20 mouse cellular contexts compared by ENCODE assay signal in the genomic region with DNA sequence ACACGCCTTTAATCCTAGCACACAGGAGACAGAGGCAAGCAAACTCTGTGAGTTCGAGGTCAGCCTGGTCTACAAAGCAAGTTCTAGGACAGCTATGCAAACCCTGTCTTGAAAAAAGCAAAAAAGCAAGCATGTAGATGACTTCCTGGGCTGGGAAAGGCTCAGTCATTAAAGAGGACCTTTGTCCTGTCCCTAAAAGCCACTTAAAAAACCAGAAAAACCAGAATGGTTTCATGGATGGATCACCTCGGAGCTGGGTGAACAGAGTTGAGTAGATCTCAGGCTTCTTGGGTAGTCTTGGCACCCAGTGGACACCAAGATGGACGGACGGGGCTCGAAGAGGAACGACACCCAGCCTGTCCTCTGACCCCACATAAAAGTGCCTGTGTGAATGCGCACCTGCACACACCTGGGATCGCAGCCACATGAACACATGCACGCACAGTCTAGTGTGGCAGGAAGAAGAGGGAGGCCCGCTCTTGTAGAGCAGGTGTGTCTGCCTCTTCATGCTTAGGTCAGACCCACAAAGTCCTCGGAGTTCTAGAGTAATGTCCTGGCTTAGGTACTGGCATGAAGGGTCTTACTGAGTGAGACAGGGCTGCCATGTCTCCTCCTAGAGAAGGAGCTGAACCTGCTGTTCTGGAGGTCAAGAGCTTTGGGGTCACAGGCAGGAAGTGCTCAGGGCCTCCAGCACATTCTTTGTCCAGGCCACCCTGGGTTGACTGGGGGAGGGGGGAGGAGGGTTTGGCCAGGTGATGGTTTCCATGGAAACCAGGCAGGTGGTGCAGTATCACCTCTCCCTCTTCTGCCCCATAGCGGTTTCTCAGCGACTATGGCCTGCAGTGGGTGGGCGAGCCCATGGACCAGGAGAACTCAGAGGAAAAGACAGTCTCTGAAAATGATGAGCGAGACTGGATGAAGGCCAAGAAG. TPM values are rescaled to one million over a fixed set of nuclear protein-coding genes. Genes with fewer than 3 reads are reported as not detected.
DNase-seq lines count a peak whose midpoint lies in the region; ATAC-seq and TF ChIP-seq lines count a peak whose summit lies in the region.
"Had no signal": no experiment of that assay in that cellular context is flagged by ENCODE, and none has a peak within 500 bp of the region (broad histone marks: within the 10 kb centered on the region; RNA-seq: fewer than 3 reads in every experiment).

No protein-coding gene starts in this region.

- 83% methylated on average over 16 of the region's 16 CpGs for WGBS in heart, postnatal 0 days
- 90% methylated on average over 16 of the region's 16 CpGs for WGBS in heart, adult 2 months
- WGBS in lung, embryonic 16.5 days = 60% methylated on average over 16 of the region's 16 CpGs
- WGBS in midbrain, embryonic 10.5 days = 90% methylated on average over 16 of the region's 16 CpGs

- no peak for ATAC-seq in heart, postnatal 0 days (ENCODE audit: insufficient read depth, low read depth)
- peak; percentile 35 for ATAC-seq in lung, embryonic 16.5 days (ENCODE audit: low read depth)
- ATAC-seq: activated CD4-positive, CD25-positive, alpha-beta regulatory T cell, adult 4 months; forebrain, embryonic 16.5 days had no signal

- H3K79me2 ChIP-seq in heart, adult 2 months (replicated peaks; ENCODE audit: control insufficient read depth, insufficient read depth, low read length) = no peaks in the 10 kb centered on the region

- H3K4me1 ChIP-seq in heart, postnatal 0 days (ENCODE audit: control insufficient read depth, insufficient read depth) = 0 out of 2 replicates have a peak, but pooled peaks cover 2% of the 10 kb centered on the region
- H3K4me1 ChIP-seq in heart, adult 2 months (ENCODE audit: control insufficient read depth, insufficient read depth, low read length) = no peaks in the 10 kb centered on the region
- H3K4me1 ChIP-seq in lung, embryonic 16.5 days (replicated peaks; ENCODE audit: control insufficient read depth, insufficient read depth, low read length) = no peaks in the 10 kb centered on the region
- peaks cover 44% of the 10 kb centered on the region for H3K4me1 ChIP-seq in midbrain, embryonic 10.5 days

- H3K9me3 ChIP-seq in heart, postnatal 0 days (replicated peaks; ENCODE audit: control insufficient read depth, low read length) = no peaks in the 10 kb centered on the region
- no peaks in the 10 kb centered on the region for H3K9me3 ChIP-seq in lung, embryonic 16.5 days (ENCODE audit: control insufficient read depth, low read length)
- H3K9me3 ChIP-seq in midbrain, embryonic 10.5 days (replicated peaks) = no peaks in the 10 kb centered on the region
- H3K9me3 ChIP-seq: kidney, embryonic 15.5 days; limb, embryonic 12.5 days; midbrain, embryonic 12.5 days had no signal

- H3K4me3 ChIP-seq in heart, postnatal 0 days (ENCODE audit: low read depth, low read length) = no peak overlapping the region
- H3K4me3 ChIP-seq in heart, adult 2 months = no peak overlapping the region
- no peak overlapping the region for H3K4me3 ChIP-seq in lung, embryonic 16.5 days (ENCODE audit: low read length)
- H3K4me3 ChIP-seq in midbrain, embryonic 10.5 days = no peak overlapping the region
- H3K4me3 ChIP-seq: kidney, embryonic 15.5 days; left cerebral cortex, adult 2 months; limb, embryonic 12.5 days; midbrain, embryonic 12.5 days; myocyte had no signal

- DNase-seq in heart, postnatal 0 days (ENCODE audit: low spot score) = no peak
- no peak for DNase-seq in heart, adult 2 months
- DNase-seq in lung, postnatal 36 days = no peak
- peak; percentile 52 for DNase-seq in induced T-regulatory cell, adult 2 months (ENCODE audit: low read depth)
- peak; percentile 69 for DNase-seq in thymus, postnatal 14 days
- DNase-seq in gastrocnemius, postnatal 10 days = no peak
- DNase-seq in midbrain, embryonic 10.5 days (ENCODE audit: low spot score) = no peak
- DNase-seq: adrenal gland, postnatal 25 days; cerebellum, postnatal 10 days; gastrocnemius, postnatal 36 days; lung, adult 2 months had no signal

- intact Hi-C loops in heart, adult 2 months (cut with DNase I) = no loop called here

- no peak overlapping the region for H3K4me2 ChIP-seq in heart, postnatal 0 days (ENCODE audit: low read depth, low read length)
- H3K4me2 ChIP-seq in lung, embryonic 16.5 days (ENCODE audit: low read depth, low read length) = no peak overlapping the region
- H3K4me2 ChIP-seq: hindbrain, embryonic 14.5 days; kidney, embryonic 15.5 days; limb, embryonic 12.5 days; midbrain, embryonic 12.5 days had no signal

- no peak for TF ChIP-seq POLR2A in heart, adult 2 months (IDR thresholded peaks at IDR 0.05; ENCODE audit: insufficient read depth, low read depth, low read length)

- TF ChIP-seq EP300 in heart, postnatal 0 days (IDR thresholded peaks at IDR 0.05; ENCODE audit: low read depth) = no peak
- no peak for TF ChIP-seq EP300 in heart, adult 2 months (IDR thresholded peaks at IDR 0.05; ENCODE audit: insufficient read depth, low read depth, low read length)

- no peaks in the 10 kb centered on the region for H3K27me3 ChIP-seq in heart, postnatal 0 days (ENCODE audit: control insufficient read depth, insufficient read depth, low read length)
- no peaks in the 10 kb centered on the region for H3K27me3 ChIP-seq in heart, adult 2 months (ENCODE audit: control insufficient read depth, insufficient read depth, low read length)
- no peaks in the 10 kb centered on the region for H3K27me3 ChIP-seq in lung, embryonic 16.5 days (ENCODE audit: control insufficient read depth, insufficient read depth, low read depth, low read length)
- no peaks in the 10 kb centered on the region for H3K27me3 ChIP-seq in midbrain, embryonic 10.5 days (ENCODE audit: low read depth, poor library complexity, severe bottlenecking)
- H3K27me3 ChIP-seq: kidney, embryonic 15.5 days; limb, embryonic 12.5 days; midbrain, embryonic 12.5 days had no signal

- peak overlapping the region; percentile 60; the same call in 1 of the 2 replicates for H3K27ac ChIP-seq in heart, postnatal 0 days (ENCODE audit: low read depth)
- no peak overlapping the region for H3K27ac ChIP-seq in heart, adult 2 months
- peak overlapping the region; percentile 32; the same call in 1 of the 2 replicates for H3K27ac ChIP-seq in lung, embryonic 16.5 days (ENCODE audit: low read length)
- no peak overlapping the region for H3K27ac ChIP-seq in midbrain, embryonic 10.5 days (replicated peaks)
- H3K27ac ChIP-seq: hindbrain, embryonic 14.5 days; kidney, embryonic 15.5 days; left cerebral cortex, adult 2 months; limb, embryonic 12.5 days; midbrain, embryonic 12.5 days had no signal

- H3K9ac ChIP-seq in heart, postnatal 0 days (replicated peaks; ENCODE audit: low read depth, low read length) = no peak overlapping the region
- H3K9ac ChIP-seq in heart, adult 2 months (ENCODE audit: low read depth, low read length) = no peak overlapping the region
- H3K9ac ChIP-seq in lung, embryonic 16.5 days (ENCODE audit: low read length) = no peak overlapping the region
- H3K9ac ChIP-seq: hindbrain, embryonic 14.5 days; kidney, embryonic 15.5 days; limb, embryonic 12.5 days; midbrain, embryonic 12.5 days had no signal

- H3K36me3 ChIP-seq in heart, postnatal 0 days (replicated peaks; ENCODE audit: control insufficient read depth, insufficient read depth, low read length) = no peaks in the 10 kb centered on the region
- H3K36me3 ChIP-seq in heart, adult 2 months (ENCODE audit: control insufficient read depth, insufficient read depth, low read length) = no peaks in the 10 kb centered on the region
- H3K36me3 ChIP-seq in lung, embryonic 16.5 days (ENCODE audit: control insufficient read depth, insufficient read depth, low read length) = no peaks in the 10 kb centered on the region
- no peaks in the 10 kb centered on the region for H3K36me3 ChIP-seq in midbrain, embryonic 10.5 days
- H3K36me3 ChIP-seq: kidney, embryonic 15.5 days; limb, embryonic 12.5 days; midbrain, embryonic 12.5 days had no signal

- TF ChIP-seq CTCF in heart, postnatal 0 days (IDR thresholded peaks at IDR 0.05; ENCODE audit: low read depth) = no peak
- TF ChIP-seq CTCF in heart, adult 2 months (IDR thresholded peaks at IDR 0.05) = no peak

RNA-seq across cellular contexts. Expression of gene Sh3bgrl3, which starts 13.1 kb away (rescaled TPM):
- 49.7 and 67.6 TPM in 2 replicates for total RNA-seq in heart, postnatal 0 days (2014; rRNA removed; ENCODE audit: low replicate concordance)
- 140 and 150 TPM in 2 replicates for polyA plus RNA-seq in heart, postnatal 0 days (2015; fragmentation: Nextera tagmentation; extraction: Ambion mirVana)
- total RNA-seq in heart, adult 2 months (2021) = 10 to 100 TPM; 34.3 to 45.7 TPM
- 98.9 and 139 TPM in 2 replicates for polyA plus RNA-seq in heart, adult 2 months (2012; rRNA removed)
- 466 and 467 TPM in 2 replicates for polyA plus RNA-seq in lung, embryonic 16.5 days (2015; fragmentation: Nextera tagmentation; extraction: Ambion mirVana)
- 10 to 100 TPM; 44.9 to 59.6 TPM for total RNA-seq in gastrocnemius, postnatal 10 days (2021)
- 302 and 324 TPM in 2 replicates for polyA plus RNA-seq in midbrain, embryonic 10.5 days (2016; fragmentation: Nextera tagmentation; extraction: Ambion mirVana)

RNA-seq across cellular contexts. Expression of gene Ubxn11, which starts 13.1 kb away (rescaled TPM):
- total RNA-seq in heart, postnatal 0 days (2014; rRNA removed; ENCODE audit: low replicate concordance) = not detected in 2 replicates
- polyA plus RNA-seq in heart, postnatal 0 days (2015; fragmentation: Nextera tagmentation; extraction: Ambion mirVana) = 0.97 and 1.2 TPM in 2 replicates
- 1 to 10 TPM; 1.6 to 2.1 TPM for total RNA-seq in heart, adult 2 months (2021)
- polyA plus RNA-seq in heart, adult 2 months (2012; rRNA removed) = 3.3 and 6.9 TPM in 2 replicates
- 14.9 and 16.6 TPM in 2 replicates for polyA plus RNA-seq in lung, embryonic 16.5 days (2015; fragmentation: Nextera tagmentation; extraction: Ambion mirVana)
- total RNA-seq in gastrocnemius, postnatal 10 days (2021) = 1 to 10 TPM in 1 of 2 experiments, under 1 TPM in 1; 0.73 to 1.7 TPM
- polyA plus RNA-seq in midbrain, embryonic 10.5 days (2016; fragmentation: Nextera tagmentation; extraction: Ambion mirVana) = 4.8 and 6.5 TPM in 2 replicates

RNA-seq across cellular contexts. Expression of gene Cd52, which starts 20.6 kb away (rescaled TPM):
- 10.5 TPM in 1 of 2 replicates, not detected in the other for total RNA-seq in heart, postnatal 0 days (2014; rRNA removed; ENCODE audit: low replicate concordance)
- polyA plus RNA-seq in heart, postnatal 0 days (2015; fragmentation: Nextera tagmentation; extraction: Ambion mirVana) = 9.3 and 10.5 TPM in 2 replicates
- total RNA-seq in heart, adult 2 months (2021) = 1 to 10 TPM; 4.1 to 5.8 TPM
- polyA plus RNA-seq in heart, adult 2 months (2012; rRNA removed) = 9.0 and 19.2 TPM in 2 replicates
- 23.8 and 24.7 TPM in 2 replicates for polyA plus RNA-seq in lung, embryonic 16.5 days (2015; fragmentation: Nextera tagmentation; extraction: Ambion mirVana)
- 1 to 10 TPM in 1 of 2 experiments, under 1 TPM in 1; 0.70 to 2.1 TPM for total RNA-seq in gastrocnemius, postnatal 10 days (2021)
- 5.1 TPM in 2 replicates for polyA plus RNA-seq in midbrain, embryonic 10.5 days (2016; fragmentation: Nextera tagmentation; extraction: Ambion mirVana)
- polyA plus RNA-seq: myocyte had no signal

RNA-seq across cellular contexts. Expression of gene Crybg2, which starts 54.9 kb away (rescaled TPM):
- 0.08 and 6.6 TPM in 2 replicates for total RNA-seq in heart, postnatal 0 days (2014; rRNA removed; ENCODE audit: low replicate concordance)
- 0.11 TPM in 1 of 2 replicates, not detected in the other for polyA plus RNA-seq in heart, postnatal 0 days (2015; fragmentation: Nextera tagmentation; extraction: Ambion mirVana)
- total RNA-seq in heart, adult 2 months (2021) = not detected
- polyA plus RNA-seq in heart, adult 2 months (2012; rRNA removed) = 0.49 TPM in 1 of 2 replicates, not detected in the other
- polyA plus RNA-seq in lung, embryonic 16.5 days (2015; fragmentation: Nextera tagmentation; extraction: Ambion mirVana) = 4.2 and 7.0 TPM in 2 replicates
- total RNA-seq in gastrocnemius, postnatal 10 days (2021) = not detected
- 2.0 TPM in 2 replicates for polyA plus RNA-seq in midbrain, embryonic 10.5 days (2016; fragmentation: Nextera tagmentation; extraction: Ambion mirVana)
- total RNA-seq: gastrocnemius, postnatal 36 days had no signal

Comparison
In these comparisons a context has a peak if more than half of its experiments do, and no peak if none do; other contexts are left out.
1. H3K27ac ChIP-seq: peak in heart, postnatal 0 days (single experiment) and lung, embryonic 16.5 days (single experiment); none in heart, adult 2 months (single experiment) and midbrain, embryonic 10.5 days (single experiment).
2. DNase-seq: peak in induced T-regulatory cell, adult 2 months (single experiment) and thymus, postnatal 14 days (single experiment); none in heart, postnatal 0 days (single experiment), heart, adult 2 months (0 of 2), lung, postnatal 36 days (single experiment), gastrocnemius, postnatal 10 days (single experiment) and midbrain, embryonic 10.5 days (single experiment).